Mouse (Mus musculus): ENCODE data around the gene Mob2.

The Mob2 gene

Small RNAs within 50 kb of the gene (microRNA-seq; reads per million reads assigned to microRNA genes)
- gene Mir3104: 0 to 0.12 reads per million in 2 experiments

All from adrenal gland (tissue).